Mouse (Mus musculus): Measurements from ENCODE around the gene Specc1. TPM values are rescaled to one million over a fixed set of nuclear protein-coding genes. Genes with fewer than 3 reads are reported as not detected.

The Specc1 gene
- total RNA-seq, 2 experiments from 2014 or later, result 5.5 to 9.5 TPM

GRCm38 (mm10) chr11:62010625-62011231 lies 54.2 kb downstream of the Specc1 start:
- intact Hi-C loops (cut with DNase I), result loop anchor here (5.0 kb wide), 1 partner anchor 58 kb away; no protein-coding TSS in a partner anchor
- no peak for DNase-seq

- intact Hi-C loops (cut with DNase I), result loop anchor here (5.0 kb wide), 1 partner anchor 60 kb away; no protein-coding TSS in a partner anchor
- no peak for DNase-seq
These were observed 55.5 kb downstream of the Specc1 start for GRCm38 (mm10) chr11:62012039-62012438.

- intact Hi-C loops (cut with DNase I), result loop anchor here (5.0 kb wide), 1 partner anchor 61 kb away; no protein-coding TSS in a partner anchor
- DNase-seq, result no peak
These were observed 56.9 kb downstream of the Specc1 start for GRCm38 (mm10) chr11:62013449-62013848.

GRCm38 (mm10) chr11:62015071-62015654 lies 58.6 kb downstream of the Specc1 start:
- DNase-seq, result no peak
- intact Hi-C loops (cut with DNase I), result no loop called here

- intact Hi-C loops (cut with DNase I), result no loop called here
- no peak for DNase-seq
These were observed 60.4 kb downstream of the Specc1 start for GRCm38 (mm10) chr11:62016985-62017384.

GRCm38 (mm10) chr11:62018315-62019205 lies 62.0 kb downstream of the Specc1 start:
- intact Hi-C loops (cut with DNase I), result no loop called here
- DNase-seq, result no peak

GRCm38 (mm10) chr11:62019857-62020256 lies 63.3 kb downstream of the Specc1 start:
- no peak for DNase-seq
- intact Hi-C loops (cut with DNase I), result no loop called here

GRCm38 (mm10) chr11:62020898-62021297 lies 64.3 kb downstream of the Specc1 start:
- DNase-seq, result no peak
- intact Hi-C loops (cut with DNase I), result no loop called here

- intact Hi-C loops (cut with DNase I), result no loop called here
- no peak for DNase-seq
These were observed 65.5 kb downstream of the Specc1 start for GRCm38 (mm10) chr11:62022105-62022504.

GRCm38 (mm10) chr11:62022718-62023493 lies 66.3 kb downstream of the Specc1 start:
- intact Hi-C loops (cut with DNase I), result no loop called here
- DNase-seq, result no peak

- DNase-seq, result no peak
- intact Hi-C loops (cut with DNase I), result no loop called here
These were observed 67.1 kb downstream of the Specc1 start for GRCm38 (mm10) chr11:62023494-62024233.

GRCm38 (mm10) chr11:62024234-62024601 lies 67.7 kb downstream of the Specc1 start:
- intact Hi-C loops (cut with DNase I), result no loop called here
- no peak for DNase-seq

- intact Hi-C loops (cut with DNase I), result no loop called here
- no peak for DNase-seq
These were observed 68.4 kb downstream of the Specc1 start for GRCm38 (mm10) chr11:62024952-62025351.

GRCm38 (mm10) chr11:62025770-62026169 lies 69.2 kb downstream of the Specc1 start:
- intact Hi-C loops (cut with DNase I), result no loop called here
- no peak for DNase-seq

GRCm38 (mm10) chr11:62026345-62026815 lies 69.8 kb downstream of the Specc1 start:
- intact Hi-C loops (cut with DNase I), result no loop called here

GRCm38 (mm10) chr11:62027271-62027670 lies 70.7 kb downstream of the Specc1 start:
- intact Hi-C loops (cut with DNase I), result no loop called here
- DNase-seq, result no peak

More at GRCm38 (mm10) chr11:62026345-62026815, 69.8 kb downstream of the Specc1 start:
- DNase-seq, result no peak

- intact Hi-C loops (cut with DNase I), result no loop called here
These were observed 71.1 kb downstream of the Specc1 start for GRCm38 (mm10) chr11:62027705-62028104.

GRCm38 (mm10) chr11:62029171-62029570 lies 72.6 kb downstream of the Specc1 start:
- intact Hi-C loops (cut with DNase I), result no loop called here
- DNase-seq, result no peak

More at GRCm38 (mm10) chr11:62027705-62028104, 71.1 kb downstream of the Specc1 start:
- no peak for DNase-seq

GRCm38 (mm10) chr11:62034564-62034963 lies 78.0 kb downstream of the Specc1 start:
- DNase-seq, result no peak
- intact Hi-C loops (cut with DNase I), result no loop called here

- intact Hi-C loops (cut with DNase I), result no loop called here
- DNase-seq, result no peak
These were observed 78.7 kb downstream of the Specc1 start for GRCm38 (mm10) chr11:62035220-62035619.

Measured in heart, postnatal 36 days (tissue).